Mouse (Mus musculus): Measurements from ENCODE around the gene Prmt8.

GRCm38 (mm10) chr6:127715428-127715827 is 53.8 kb downstream of the Prmt8 start:
- TF ChIP-seq CTCF (IDR thresholded peaks at IDR 0.05; ENCODE audit: low read depth, low read length) (no peak), POLR2A (IDR thresholded peaks at IDR 0.05; ENCODE audit: extremely low read depth, insufficient read depth, low read length) (no peak)

All from liver, adult 2 months (tissue).